Mouse (Mus musculus): ENCODE data around the gene Dph1. TPM values are rescaled to one million over a fixed set of nuclear protein-coding genes. Genes with fewer than 3 reads are reported as not detected.

Dph1 gene
- total RNA-seq, 2 experiments from 2014 or later, result 4.6 to 5.6 TPM

DNA sequence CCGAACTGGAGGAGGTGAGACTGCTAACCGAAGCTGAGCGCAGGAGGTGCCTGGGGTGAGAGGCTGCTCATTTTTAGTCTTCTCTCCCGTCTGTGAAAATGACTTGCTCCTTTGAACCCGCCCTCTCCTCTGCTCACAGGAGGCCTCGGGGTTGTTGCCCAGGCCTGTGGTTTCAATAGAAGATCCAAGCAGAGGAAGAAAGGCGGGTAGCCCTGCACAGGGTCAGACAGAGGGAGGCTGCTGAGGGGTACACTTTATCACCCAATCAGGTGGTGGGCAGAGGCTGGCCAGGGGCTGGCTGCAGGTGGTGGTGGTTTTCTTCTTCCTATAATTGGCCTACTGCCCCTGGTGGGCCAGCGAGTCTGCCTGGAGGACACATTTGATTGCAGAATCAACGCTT is 13.4 kb upstream of the Dph1 start:
- no peak for DNase-seq (ENCODE audit: low spot score)

DNA sequence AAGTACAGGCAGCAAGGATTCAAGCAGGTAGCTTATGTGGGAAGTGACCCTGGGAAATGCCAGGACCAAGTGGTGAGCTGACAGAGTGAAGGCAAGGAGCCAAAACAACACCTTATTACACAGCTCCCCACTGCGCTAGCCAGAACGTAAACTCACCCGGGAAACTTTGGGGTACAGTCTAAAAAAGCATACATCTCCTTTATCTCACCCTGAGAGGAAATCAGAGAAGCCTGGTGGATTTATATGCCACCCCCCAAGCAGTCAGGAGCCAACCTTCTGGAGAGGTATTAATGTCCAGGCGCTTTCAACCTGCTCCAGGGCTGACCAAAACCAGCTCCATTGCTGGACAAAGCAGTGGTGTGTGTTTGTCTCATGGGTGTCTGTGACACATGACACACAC is 12.9 kb upstream of the Dph1 start:
- DNase-seq (ENCODE audit: low spot score), result no peak

DNA sequence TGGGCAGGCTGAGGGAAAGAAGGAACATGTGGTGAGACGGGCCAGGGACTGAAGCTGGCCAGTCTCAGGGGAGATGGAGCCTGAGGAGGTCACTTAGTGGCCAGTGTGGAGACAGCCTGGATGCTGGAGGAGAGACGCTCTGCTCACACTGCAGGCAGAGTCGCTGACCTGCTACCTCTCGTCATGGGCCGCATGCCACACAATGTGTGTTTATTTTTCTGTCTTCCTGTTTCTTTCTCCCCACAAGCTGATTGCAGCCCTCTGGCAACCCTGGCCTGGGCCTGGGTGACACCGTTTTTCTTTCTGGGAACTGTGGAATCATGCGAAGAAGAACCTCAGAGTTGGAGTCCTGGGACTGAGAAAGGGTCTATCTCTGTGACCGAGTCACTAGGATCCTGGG is 10.7 kb upstream of the Dph1 start:
- DNase-seq (ENCODE audit: low spot score), result no peak

DNA sequence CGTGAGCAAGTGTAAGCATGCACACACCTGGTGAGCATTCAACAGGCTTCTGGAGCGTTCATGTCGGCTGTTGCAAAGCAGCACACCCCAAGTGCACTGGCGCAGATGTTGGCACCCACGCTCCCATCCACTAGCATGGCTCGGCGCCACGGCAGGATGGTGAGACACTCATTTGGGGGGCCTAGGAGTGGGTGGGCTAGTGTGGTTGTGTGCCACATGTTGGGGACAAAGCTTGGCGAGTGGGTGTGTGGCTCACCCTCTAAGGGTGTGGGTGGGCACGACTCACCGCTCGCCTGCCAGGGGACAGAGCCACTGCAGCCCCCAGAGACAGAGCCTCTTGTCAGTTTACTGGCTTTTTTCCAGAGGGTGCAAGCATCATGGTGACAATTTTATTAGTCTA is 9.9 kb upstream of the Dph1 start:
- no peak for DNase-seq (ENCODE audit: low spot score)

DNA sequence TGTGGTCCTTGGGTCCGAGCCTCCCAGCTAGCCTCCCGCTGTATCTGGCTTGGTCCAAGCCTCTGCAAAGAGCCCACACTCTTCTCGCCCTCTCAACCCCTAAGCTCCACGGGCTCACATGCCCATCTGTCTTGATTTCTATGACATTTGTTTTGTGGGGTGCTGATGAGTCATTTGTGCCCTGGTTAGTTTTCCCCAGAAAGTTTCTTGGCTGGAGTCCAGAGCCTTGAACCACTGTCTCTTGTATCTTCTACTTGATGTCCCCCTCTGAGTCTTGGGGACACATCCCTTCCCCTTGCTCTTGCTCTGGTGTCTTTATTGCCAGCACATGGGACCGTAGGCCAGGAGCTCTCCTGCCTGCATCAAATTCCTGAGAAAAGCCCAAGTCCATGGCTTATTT is 8.9 kb upstream of the Dph1 start:
- DNase-seq (ENCODE audit: low spot score), result no peak

DNA sequence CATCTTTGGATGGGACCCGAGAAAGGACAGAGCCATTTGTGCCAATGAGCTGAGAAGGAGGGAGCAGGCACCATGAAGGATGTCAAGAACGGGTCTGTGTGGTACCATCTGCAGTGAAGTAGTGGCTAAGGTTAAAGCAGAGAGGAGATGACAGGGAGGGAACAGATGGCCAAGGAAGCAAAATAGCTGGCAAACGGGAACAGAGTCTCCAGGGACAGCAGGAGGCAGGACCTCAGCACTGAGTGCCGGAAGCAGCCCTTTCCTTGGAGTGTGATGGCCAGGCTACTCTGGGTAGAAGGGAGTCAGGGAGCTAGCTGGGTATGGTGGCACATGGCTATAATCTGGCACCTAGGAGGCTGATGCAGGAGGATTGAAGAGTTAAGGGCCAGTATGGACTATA is 7.8 kb upstream of the Dph1 start:
- no peak for DNase-seq (ENCODE audit: low spot score)

DNA sequence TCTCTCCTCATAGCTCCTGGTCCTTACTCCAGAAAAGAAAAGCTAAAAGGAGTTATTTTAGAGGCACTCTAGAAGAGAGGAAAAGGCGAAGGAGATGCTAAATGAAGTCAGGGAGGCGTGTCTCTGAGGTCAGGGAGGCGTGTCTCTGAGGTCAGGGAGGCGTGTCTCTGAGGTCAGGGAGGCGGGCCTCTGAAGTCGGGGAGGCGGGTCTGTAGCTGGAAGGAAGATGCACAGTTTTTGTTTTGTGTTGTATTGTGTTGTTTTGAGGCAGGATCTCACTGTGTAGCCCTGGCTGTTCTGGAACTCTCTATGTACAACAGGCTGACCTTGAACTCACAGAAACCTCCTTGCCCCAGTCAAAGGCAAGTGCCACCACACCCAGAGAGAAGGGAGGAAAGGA is 6.9 kb upstream of the Dph1 start:
- no peak for DNase-seq (ENCODE audit: low spot score)

DNA sequence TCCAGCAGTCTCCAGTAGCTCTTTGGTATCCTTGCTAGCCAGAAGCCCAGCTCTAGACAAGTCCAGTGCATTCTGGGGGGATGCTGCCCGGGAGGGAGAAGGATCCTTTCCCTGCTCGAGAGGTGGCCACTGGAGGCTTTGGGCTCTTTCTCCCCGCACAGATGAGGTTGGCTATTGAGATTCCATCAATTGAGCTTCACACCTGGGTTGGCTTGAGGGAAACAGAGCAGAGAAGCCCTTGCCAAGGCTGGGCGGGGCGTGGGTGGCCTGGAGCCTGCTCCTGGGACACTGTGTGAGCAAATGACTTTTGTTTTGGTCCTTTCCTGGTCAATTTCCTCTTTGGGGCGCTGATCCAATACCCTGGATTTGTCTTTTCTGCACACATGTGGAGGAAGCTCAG is 5.1 kb upstream of the Dph1 start:
- DNase-seq (ENCODE audit: low spot score), result no peak

DNA sequence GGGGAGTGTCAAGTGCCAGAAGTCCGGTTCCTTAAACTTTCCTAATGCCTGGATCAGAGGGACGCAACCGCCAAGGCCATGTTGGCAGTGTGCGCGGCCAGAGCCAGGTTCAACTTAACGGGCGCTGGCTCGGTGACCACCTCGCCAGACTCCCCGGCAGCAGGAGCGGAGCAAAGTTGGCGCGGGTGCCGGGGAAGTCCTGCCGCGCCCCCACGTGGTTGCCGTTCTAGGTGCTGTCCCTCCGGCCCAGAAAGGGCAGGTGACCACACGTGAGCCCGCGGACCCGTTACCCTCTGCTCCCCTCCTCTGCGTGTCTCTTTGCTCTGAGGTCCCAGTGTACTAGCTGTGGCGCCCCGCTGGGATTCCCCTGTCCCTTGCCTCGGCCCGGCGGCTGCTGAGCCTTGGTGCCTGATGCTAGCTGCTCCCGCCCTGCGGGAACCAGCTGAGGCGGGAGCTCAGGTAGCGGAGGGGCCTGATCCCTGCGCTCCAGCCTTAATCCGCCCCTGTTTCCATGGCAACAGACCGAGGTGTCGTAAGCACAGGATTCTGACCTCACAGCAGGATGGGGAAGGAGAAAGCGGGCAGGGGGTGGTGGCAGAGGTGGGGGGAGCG is 3.9 kb upstream of the Dph1 start:
- DNase-seq (ENCODE audit: low spot score), result no peak

DNA sequence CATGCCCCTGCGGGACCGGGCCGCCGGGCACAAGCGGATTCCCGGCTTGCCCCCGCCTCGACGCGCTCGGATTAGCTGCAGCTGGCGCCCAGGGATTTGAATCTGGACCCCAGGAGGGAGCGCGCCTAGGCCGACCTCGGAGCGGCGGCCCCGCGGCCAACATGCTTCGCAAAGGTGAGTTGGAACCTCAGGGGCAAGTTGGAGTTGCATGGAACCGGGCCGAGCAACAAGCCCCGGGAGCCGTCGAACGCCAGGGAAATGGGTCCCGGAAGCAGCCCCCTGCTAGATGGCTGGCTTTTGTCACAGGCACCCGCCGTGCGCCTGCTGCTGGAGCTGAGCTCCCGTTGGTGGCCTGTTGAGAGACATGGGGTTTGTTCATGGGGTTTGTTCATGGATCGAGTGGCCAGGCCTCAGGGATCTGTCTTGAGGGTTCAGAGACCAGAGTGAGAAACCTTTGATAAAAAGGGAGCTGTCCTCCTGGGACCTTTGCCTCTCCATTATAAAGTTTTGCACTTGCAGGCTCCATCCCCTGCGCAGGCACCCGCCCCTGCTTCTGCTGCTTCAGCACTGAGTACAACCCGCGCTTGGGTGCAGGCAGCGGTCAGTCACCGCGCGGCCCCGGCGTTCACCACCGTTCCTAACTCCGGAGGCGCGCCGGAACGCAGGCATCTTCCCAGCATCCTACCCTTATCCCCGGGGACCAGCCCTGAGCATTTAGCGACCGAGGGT is 3.2 kb upstream of the Dph1 start:
- no peak for DNase-seq (ENCODE audit: low spot score)

DNA sequence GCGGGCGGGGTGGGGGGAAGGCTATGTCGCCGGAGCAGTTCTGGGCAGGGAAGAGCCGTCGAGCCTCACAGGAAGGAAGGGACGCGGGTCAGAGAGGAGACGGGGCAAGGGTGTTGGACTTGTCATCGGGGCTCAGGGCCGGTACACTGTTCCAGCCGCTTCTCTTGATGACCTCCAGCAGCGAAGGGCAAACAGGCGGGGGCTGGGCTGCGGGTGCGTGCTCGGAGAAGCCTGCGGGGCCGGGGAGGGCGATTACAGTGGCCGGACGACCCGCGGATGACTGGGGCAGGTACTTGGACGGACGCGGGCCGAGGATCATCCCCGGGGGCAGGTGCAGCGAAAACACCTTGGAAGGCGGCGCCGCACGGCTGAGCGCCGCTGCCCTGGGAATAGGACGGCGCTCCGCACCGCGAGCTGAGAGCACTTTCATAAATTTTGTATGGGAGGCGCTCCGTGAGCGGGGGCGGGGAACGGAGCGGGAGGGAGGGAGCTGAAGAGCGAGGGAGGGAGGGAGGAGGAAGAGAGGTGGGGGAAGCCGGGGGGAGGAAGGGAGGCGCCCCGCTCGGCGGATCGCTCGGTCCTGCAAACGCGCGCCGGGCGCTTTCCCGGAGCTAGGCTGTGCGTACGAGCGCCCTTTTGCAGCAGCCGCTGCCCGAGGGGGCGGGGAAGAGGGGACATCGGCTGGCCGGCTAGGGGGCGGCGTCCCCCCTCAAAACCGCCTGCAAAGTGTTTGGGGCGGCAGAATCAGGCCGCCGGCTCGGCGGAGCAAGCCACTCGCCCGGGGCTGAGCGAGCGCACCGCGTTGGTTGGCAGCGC is 2.4 kb upstream of the Dph1 start, which contains the start of gene Rtn4rl1:
TSS of gene Rtn4rl1 (plus strand) at position 528 of the 816 bp plus-strand sequence.
- peak; percentile 58 for DNase-seq (ENCODE audit: low spot score)

DNA sequence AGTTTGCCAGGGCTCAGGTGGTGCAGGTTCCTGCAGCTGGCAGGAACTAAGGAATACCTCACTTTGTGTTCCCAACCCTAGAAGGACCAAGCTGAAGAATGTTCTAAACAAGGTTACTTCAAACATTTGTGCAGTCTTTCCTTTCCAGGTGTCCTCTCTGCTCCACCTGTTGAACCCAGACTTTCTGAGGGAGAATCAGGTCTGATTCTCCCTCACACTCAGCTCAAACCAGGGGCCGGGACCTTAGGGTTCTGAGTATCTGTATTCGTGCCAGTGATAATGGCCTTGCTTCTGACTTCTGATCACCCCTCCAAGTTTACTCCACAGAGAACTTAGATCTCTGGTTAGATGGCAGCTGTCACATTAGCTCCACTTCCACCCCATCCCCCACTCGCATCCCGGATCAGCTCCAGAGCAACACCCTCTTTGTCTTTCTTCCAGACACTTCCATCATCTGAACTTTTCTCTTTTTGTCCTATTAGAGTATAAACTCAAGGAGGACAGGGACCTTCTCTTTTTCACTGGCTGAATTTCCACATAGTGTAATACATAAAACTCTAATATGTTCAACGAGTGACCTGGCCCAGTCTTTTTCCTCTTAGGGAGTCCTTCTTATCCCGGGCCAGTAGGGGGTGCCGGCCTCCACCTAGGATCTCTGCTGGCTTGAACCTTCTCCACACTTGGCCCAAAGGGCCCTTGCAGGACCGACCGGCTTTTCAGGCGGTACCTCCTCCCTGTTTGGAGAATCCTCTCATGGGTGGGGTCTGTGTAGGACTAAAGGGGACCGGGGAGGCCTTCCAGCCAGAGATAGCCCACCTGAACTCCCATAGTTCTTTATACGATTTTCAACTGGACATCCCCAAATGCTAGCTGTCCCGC is 1.5 kb upstream of the Dph1 start:
- DNase-seq (ENCODE audit: low spot score), result peak; percentile 83

DNA sequence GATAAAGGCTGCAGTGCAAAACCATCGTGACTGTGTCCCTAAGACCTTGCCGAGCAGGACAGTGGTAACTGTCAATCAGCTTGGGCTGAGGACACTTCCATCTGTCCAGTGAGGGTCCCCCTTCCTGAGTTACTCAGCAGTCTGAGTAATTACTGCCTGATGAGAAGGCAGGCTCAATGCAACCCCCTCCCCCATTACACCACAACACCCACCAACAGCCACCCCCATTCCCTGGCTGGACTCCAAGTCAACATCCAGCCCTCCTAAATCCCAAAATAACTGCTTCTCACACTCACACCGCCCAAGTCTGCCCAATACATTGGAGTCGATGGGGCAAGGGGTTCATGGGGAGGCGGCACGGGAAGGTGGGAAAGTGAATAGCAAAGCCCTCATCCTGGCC is 800 bp upstream of the Dph1 start:
- no peak for DNase-seq (ENCODE audit: low spot score)

DNA sequence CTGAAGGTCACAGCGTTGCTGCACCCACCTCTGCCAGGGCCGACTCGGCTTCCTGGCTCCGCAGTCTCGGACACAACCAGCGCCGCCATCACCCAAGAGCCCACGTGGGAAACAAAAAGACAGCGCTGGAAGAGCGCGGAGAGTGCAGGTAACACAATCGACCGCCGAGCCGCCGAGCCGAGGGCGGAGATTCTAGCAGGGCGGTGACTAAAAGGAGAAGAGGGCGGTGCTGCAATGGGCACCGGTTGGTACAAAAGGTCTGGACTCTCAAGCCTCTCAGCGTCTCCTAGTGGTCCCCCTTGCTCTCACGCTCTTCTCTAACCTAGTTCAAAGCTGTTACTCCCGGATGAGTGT is 693 bp downstream of the Dph1 start:
- DNase-seq (ENCODE audit: low spot score), result peak; percentile 75

DNA sequence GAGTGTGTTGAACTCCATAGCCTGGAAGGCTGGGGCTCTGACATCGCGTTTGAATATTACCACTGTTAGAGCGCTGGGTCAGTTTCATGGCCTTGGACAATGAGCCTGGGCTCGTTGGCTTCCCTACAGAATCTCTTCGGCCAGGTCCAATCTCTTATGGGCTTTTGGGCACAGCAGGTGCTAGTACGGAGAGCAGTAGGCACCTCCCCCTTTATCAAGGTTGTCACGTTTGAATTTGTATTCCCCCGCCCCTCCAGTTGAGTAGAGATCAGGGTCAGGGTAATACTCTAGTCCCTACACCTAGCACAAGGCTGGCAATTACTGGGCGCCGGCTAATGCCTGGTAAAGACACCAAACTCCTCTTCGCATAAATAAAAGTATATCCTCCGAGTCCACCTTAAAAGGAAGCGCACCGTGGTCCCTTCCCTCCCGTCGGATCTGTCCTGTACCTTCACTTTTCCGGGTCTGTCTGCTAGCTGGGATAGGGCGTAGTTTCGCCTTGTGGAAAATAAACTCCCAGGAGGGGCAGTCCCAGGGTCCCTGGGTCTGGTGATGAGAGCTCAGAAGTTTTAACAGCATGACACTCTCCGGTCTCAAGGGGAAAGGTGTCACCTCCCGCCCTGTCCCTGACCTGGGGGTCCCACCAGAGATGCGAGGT is 1.2 kb downstream of the Dph1 start:
- DNase-seq (ENCODE audit: low spot score), result no peak

DNA sequence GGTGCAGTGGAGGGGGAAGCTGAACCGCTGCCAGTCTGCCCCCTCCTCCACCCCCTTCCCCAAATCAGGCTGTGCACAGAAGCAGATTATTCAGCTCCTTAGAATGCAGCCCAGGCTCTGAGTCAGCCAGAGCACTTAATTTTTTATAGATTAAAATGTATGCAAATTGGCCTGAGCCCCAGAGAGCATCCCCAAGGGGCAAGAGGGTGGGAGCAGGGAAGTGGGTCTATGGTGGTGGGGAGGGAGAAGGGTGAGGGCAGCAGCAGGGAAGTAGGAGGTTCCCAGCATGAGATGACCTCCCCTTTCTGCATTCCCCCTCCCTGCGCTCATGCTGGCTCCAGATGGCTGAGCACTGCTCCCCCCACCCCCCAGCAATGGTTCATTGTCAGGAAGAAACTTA is 6.1 kb downstream of the Dph1 start:
- no peak for DNase-seq (ENCODE audit: low spot score)

DNA sequence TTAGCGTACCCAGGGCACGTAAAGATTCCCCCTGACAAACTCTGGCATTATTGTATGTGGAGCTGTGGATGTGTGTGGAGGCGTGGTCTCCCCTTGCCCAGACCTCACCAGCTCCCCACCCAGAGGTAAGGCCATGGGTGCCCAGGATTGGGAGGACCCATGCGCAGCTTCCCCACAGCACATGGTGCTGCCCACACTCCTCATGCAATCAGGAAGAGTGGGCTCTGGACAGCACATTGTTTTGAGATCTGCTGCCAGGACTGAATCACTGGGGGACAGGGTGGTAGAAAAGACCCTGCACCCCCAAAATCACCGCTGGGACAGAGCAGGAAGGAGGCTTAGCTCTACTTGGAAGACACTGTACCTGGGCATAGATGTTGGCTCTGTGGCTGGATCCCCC is 6.5 kb downstream of the Dph1 start:
- DNase-seq (ENCODE audit: low spot score), result no peak

DNA sequence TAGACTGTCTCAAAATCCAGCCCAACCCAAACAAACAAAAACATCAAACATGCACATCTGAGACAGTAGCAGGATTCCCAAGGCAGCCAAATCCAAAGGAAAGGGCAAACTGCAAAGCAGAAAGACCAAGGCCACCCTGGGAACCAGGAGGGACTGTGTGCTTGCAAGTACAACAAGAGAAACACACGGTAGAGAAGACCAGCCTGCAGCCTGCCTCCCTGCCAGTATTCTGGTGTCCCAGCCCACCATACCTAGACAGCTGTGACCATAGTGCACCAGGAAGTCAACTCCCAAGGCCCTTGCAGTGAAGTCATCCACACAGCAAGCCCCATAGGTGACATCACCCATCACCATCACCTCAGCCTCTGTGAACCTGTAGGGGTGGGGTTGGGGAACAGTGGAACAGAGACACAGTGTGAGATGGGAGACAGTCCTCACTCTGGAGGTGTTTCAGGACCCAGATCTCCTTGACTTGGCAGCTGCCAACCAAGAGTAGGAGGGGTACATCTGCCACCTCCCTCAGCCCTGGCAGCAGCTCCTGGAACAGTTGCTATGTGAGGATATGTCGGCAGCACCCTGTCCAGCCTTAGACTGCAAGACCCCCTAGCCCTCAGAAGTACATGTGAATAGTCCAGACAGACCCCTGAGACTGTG is 7.0 kb downstream of the Dph1 start:
- no peak for DNase-seq (ENCODE audit: low spot score)

DNA sequence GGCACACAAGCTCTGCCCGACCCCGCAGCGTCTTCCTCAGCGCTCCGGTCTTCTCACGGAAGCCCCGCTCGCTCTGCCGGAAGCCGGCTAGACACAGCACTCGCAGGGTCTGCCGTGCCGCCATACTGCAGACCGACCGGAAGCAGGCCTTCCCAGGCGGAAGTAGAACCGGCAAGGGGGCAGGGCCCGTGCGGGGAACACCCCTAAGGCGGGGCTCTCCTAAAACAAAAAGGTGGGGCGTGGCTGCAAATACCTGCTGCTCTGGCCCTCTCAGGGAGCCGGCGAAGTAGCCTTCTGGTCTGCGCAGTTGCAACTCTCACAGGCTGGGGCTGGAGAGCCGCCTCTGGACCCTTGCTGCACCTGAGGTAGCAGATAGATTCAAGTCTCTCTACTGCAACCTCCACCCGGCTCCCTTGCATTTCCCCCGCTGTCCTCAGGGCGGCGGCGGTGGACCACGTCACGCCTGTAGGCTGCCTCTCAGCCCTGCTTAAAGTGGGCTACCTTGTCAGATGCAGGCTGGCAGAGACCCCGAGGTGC is 12.3 kb downstream of the Dph1 start, which contains the start of gene Ovca2:
TSS of gene Ovca2 (minus strand) at position 164 of the 537 bp plus-strand sequence.
- peak; percentile 85 for DNase-seq (ENCODE audit: low spot score)

DNA sequence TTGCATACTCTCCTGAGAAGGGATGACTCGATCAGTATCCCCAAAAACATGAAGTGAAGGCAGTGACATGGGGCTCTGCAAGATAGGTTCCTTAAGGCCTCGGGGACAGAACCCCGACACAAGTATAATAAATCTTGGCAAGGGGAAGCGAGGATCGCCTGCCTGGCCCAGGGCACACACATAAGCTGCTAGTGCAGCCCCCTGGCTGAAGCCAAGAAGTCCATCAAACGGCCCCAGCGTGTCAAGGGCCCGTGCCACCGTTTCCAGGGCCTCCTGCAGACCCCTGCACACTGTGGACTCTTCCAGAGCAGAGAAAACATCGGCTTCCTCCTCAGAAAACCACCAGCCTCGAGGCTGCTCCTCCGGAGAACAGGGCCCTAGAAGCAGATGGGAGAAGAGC is 13.0 kb downstream of the Dph1 start:
- DNase-seq (ENCODE audit: low spot score), result no peak
